Mouse (Mus musculus) neural tube, embryonic 15.5 days (tissue): ENCODE results near the gene Ctnna3. TPM values are rescaled to one million over a fixed set of nuclear protein-coding genes. Genes with fewer than 3 reads are reported as not detected.
"Not testable (repeated sequence)": the region's sequence is repeated elsewhere in the genome, so short reads cannot be mapped to it uniquely, and the experiment has no call there.

Source experiments
- ATAC-seq: fragments of 200-750 bp; cut with Nextera tagmentation; 2 replicates; pipeline ENCODE4 v1.8.0; 2017; ENCODE audit warnings: mild to moderate bottlenecking, moderate TSS enrichment, moderate library complexity; ENCODE audit not compliant: low FRiP score
- H3K27ac ChIP-seq: fragments of 300-500 bp; sonication (generic); replicated peaks from 2 replicates; pipeline ENCODE4 v1.5.1; 2015; ENCODE audit warnings: mild to moderate bottlenecking, inconsistent platforms
- H3K27me3 ChIP-seq: fragments of 300-500 bp; sonication (generic); replicated peaks from 2 replicates; pipeline ENCODE4 v1.6.1; 2015; ENCODE audit warnings: inconsistent platforms
- H3K36me3 ChIP-seq: fragments of 300-500 bp; sonication (generic); 2 replicates; pipeline ENCODE4 v1.6.1; 2015; ENCODE audit warnings: inconsistent platforms
- H3K4me1 ChIP-seq: fragments of 300-500 bp; sonication (generic); 2 replicates; pipeline ENCODE4 v1.6.1; 2015; ENCODE audit warnings: inconsistent platforms
- H3K4me2 ChIP-seq: fragments of 300-500 bp; sonication (generic); 2 replicates; pipeline ENCODE4 v1.6.1; 2015; ENCODE audit warnings: inconsistent platforms, mild to moderate bottlenecking, moderate library complexity
- H3K4me3 ChIP-seq: fragments of 300-500 bp; sonication (generic); replicated peaks from 2 replicates; pipeline ENCODE4 v1.5.1; 2015; ENCODE audit warnings: mild to moderate bottlenecking, inconsistent platforms
- H3K9ac ChIP-seq: fragments of 300-500 bp; sonication (generic); replicated peaks from 2 replicates; pipeline ENCODE4 v1.6.1; 2015; ENCODE audit warnings: mild to moderate bottlenecking, inconsistent platforms
- H3K9me3 ChIP-seq: fragments of 300-500 bp; sonication (generic); replicated peaks from 2 replicates; pipeline ENCODE4 v1.6.1; 2016; ENCODE audit warnings: inconsistent platforms
- WGBS: fragments of 180-500 bp; shearing (Covaris S2); methylation state at CpG from one replicate; pipeline ENCODE4 v1.1.7; 2015; ENCODE audit warnings: mixed read lengths; 5-methylcytosine and 5-hydroxymethylcytosine counted together
- polyA plus RNA-seq: library from polyadenylated mRNA; unstranded; fragments of >200 nt; fragmentation: Nextera tagmentation; extraction: Ambion mirVana; gene quantifications from 2 replicates; pipeline ENCODE4 v1.2.1, GENCODE M21; 2015

The Ctnna3 gene
- polyA plus RNA-seq, 1 experiment from 2014 or later: 9.5 TPM

- Histone ChIP-seq H3K4me3 (no peak overlapping the region), H3K9me3 (no peaks in the 10 kb centered on the region), H3K4me1 (no peaks in the 10 kb centered on the region), H3K27me3 (no peaks in the 10 kb centered on the region), H3K4me2 (no peak overlapping the region), H3K9ac (no peak overlapping the region), H3K36me3 (no peaks in the 10 kb centered on the region), H3K27ac (no peak overlapping the region)
- ATAC-seq: no peak
Observed at GRCm38 (mm10) chr10:64892458-64892857, 1462.6 kb downstream of the Ctnna3 start.

GRCm38 (mm10) chr10:64898739-64899138 is 1468.8 kb downstream of the Ctnna3 start:
- H3K4me2 ChIP-seq: no peak overlapping the region
- H3K27me3 ChIP-seq: no peaks in the 10 kb centered on the region
- no peak overlapping the region for H3K4me3 ChIP-seq
- no peak overlapping the region for H3K27ac ChIP-seq
- ATAC-seq: no peak
- WGBS: 79% methylated on average over 1 of the region's 1 CpGs
- no peaks in the 10 kb centered on the region for H3K36me3 ChIP-seq
- no peak overlapping the region for H3K9ac ChIP-seq
- H3K9me3 ChIP-seq: no peaks in the 10 kb centered on the region
- H3K4me1 ChIP-seq: no peaks in the 10 kb centered on the region

GRCm38 (mm10) chr10:64901726-64902125 is 1471.8 kb downstream of the Ctnna3 start:
- no peaks in the 10 kb centered on the region for H3K27me3 ChIP-seq
- no peak overlapping the region for H3K4me2 ChIP-seq
- no peak overlapping the region for H3K4me3 ChIP-seq
- H3K9ac ChIP-seq: no peak overlapping the region
- 85% methylated on average over 3 of the region's 3 CpGs for WGBS
- H3K36me3 ChIP-seq: no peaks in the 10 kb centered on the region
- H3K9me3 ChIP-seq: no peaks in the 10 kb centered on the region
- H3K27ac ChIP-seq: no peak overlapping the region
- no peaks in the 10 kb centered on the region for H3K4me1 ChIP-seq
- no peak for ATAC-seq

GRCm38 (mm10) chr10:64940975-64941374 is 1511.1 kb downstream of the Ctnna3 start:
- H3K4me2 ChIP-seq: no peak overlapping the region
- no peaks in the 10 kb centered on the region for H3K9me3 ChIP-seq
- no peak overlapping the region for H3K27ac ChIP-seq
- WGBS: 84% methylated on average over 7 of the region's 7 CpGs
- no peak for ATAC-seq
- H3K4me3 ChIP-seq: no peak overlapping the region
- H3K27me3 ChIP-seq: no peaks in the 10 kb centered on the region
- no peaks in the 10 kb centered on the region for H3K36me3 ChIP-seq
- H3K9ac ChIP-seq: no peak overlapping the region
- no peaks in the 10 kb centered on the region for H3K4me1 ChIP-seq

DNA sequence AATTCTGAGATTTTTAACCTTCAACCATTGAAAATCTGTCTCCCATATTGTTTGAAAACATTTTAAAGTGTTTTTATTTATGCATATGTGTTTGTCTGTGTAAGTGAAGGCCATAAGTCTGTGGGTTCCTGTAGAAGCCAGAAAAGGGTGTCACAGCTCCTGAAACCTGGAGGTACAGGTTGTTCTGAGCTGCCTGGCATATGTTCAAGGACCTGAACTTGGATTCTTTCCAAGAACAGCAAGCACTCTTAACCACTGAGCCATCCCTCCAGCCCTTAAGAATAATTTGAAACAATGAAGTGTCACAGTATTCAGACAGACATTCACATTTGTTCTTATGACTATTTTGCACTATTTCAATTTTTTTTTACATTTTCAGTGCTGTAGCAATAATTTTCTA is 1528.5 kb downstream of the Ctnna3 start:
- no peak overlapping the region for H3K9ac ChIP-seq
- H3K27ac ChIP-seq: no peak overlapping the region
- no peaks in the 10 kb centered on the region for H3K27me3 ChIP-seq
- no peaks in the 10 kb centered on the region for H3K4me1 ChIP-seq
- no peak overlapping the region for H3K4me2 ChIP-seq
- no peak for ATAC-seq
- H3K4me3 ChIP-seq: no peak overlapping the region
- no peaks in the 10 kb centered on the region for H3K36me3 ChIP-seq
- no peaks in the 10 kb centered on the region for H3K9me3 ChIP-seq

DNA sequence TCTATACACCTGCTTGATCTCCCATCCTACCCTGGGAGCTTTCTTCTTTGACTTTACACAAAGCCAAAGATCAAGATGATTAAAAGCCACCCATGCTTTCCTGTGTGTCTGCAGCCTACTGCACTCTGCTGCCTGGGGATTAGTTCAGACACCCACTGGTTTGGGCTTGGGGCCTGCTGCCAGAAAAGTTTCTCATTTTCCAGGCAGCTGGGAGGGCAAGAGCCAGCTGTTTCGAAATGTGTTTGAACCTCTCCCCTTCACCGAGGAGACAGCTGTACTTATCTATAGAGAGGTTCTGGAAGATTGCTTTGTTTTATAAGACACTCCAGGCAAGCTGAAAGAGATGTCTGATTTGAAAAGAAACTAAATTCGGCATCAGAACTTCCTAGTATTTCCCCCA is 1563.0 kb downstream of the Ctnna3 start:
- no peak for ATAC-seq
- 67% methylated on average over 3 of the region's 3 CpGs for WGBS

DNA sequence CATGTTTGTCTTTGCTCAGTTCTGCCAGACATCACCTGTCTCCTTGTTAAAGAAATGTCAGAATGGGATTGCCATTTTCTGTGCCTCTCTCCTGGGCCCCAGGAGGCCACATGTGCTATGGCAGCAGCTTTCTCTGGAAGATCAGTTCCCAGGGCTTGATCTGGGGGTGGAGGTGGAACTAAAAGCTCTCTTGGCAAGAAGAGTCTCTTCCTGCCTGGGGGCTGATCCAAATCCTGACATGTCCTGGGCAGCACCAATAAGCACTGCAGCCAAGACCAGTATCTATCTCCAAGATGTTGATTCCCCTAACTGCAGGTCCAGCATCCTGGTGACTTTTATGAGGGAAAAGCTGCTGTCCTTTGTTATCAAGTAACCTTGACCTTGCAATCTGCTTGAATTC is 1583.6 kb downstream of the Ctnna3 start:
- Histone ChIP-seq H3K9ac (no peak overlapping the region), H3K27ac (no peak overlapping the region), H3K4me1 (no peaks in the 10 kb centered on the region), H3K27me3 (no peaks in the 10 kb centered on the region), H3K4me2 (no peak overlapping the region), H3K4me3 (no peak overlapping the region), H3K36me3 (no peaks in the 10 kb centered on the region), H3K9me3 (no peaks in the 10 kb centered on the region)
- no peak for ATAC-seq

More for the DNA sequence above, 1563.0 kb downstream of the Ctnna3 start:
- Histone ChIP-seq H3K9me3 (no peaks in the 10 kb centered on the region), H3K4me2 (no peak overlapping the region), H3K4me3 (no peak overlapping the region), H3K27me3 (no peaks in the 10 kb centered on the region), H3K9ac (no peak overlapping the region), H3K27ac (no peak overlapping the region), H3K36me3 (no peaks in the 10 kb centered on the region), H3K4me1 (no peaks in the 10 kb centered on the region)

- no peaks in the 10 kb centered on the region for H3K9me3 ChIP-seq
- H3K4me2 ChIP-seq: no peak overlapping the region
- no peaks in the 10 kb centered on the region for H3K4me1 ChIP-seq
- no peaks in the 10 kb centered on the region for H3K27me3 ChIP-seq
- H3K9ac ChIP-seq: no peak overlapping the region
- H3K36me3 ChIP-seq: no peaks in the 10 kb centered on the region
- H3K4me3 ChIP-seq: no peak overlapping the region
- H3K27ac ChIP-seq: no peak overlapping the region
- 84% methylated on average over 2 of the region's 2 CpGs for WGBS
- ATAC-seq: no peak
Observed at GRCm38 (mm10) chr10:65022667-65023066, 1592.8 kb downstream of the Ctnna3 start.

GRCm38 (mm10) chr10:65033516-65033915 is 1603.6 kb downstream of the Ctnna3 start:
- not testable (repeated sequence) for H3K36me3 ChIP-seq, H3K4me3 ChIP-seq, H3K27me3 ChIP-seq, ATAC-seq, H3K4me1 ChIP-seq, H3K9me3 ChIP-seq, H3K4me2 ChIP-seq, H3K9ac ChIP-seq, H3K27ac ChIP-seq
- 87% methylated on average over 1 of the region's 1 CpGs for WGBS

Other genes starting within 250 kb of the Ctnna3 start
- gene Mypn, start 226.1 kb upstream of the Ctnna3 start, polyA plus RNA-seq: 1.1 and 1.8 TPM in 2 replicates
- gene Herc4, start 186.3 kb upstream of the Ctnna3 start, polyA plus RNA-seq: 23.7 and 27.0 TPM in 2 replicates
- 4.4 and 4.7 TPM in 2 replicates for gene Sirt1, start 48.4 kb upstream of the Ctnna3 start, polyA plus RNA-seq
- gene Dnajc12, start 47.7 kb upstream of the Ctnna3 start, polyA plus RNA-seq: 25.4 and 27.5 TPM in 2 replicates
- gene Gm7075, start 8.3 kb upstream of the Ctnna3 start, polyA plus RNA-seq: not detected in 2 replicates